Comparison of ENCODE assay signal across 8 mouse cellular contexts in the genomic region with DNA sequence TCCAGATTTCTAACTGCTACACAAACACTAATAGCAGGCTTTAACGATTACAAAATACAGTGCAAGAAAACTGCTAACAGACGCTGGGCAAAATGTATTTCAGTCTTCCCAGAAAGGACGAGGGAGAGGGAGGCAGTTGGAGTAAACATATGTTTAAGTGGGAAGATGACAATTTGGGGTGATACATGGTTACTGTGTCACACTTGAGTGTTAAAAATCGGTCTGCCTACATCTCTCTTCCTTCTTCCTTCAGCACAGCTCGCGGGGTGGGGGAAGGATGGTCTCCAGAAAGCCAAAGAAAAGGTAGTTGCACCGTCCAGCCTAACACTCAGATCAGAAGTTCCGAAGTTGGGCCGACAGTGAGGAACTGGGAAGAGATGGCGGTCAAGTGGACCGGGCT. TPM values are rescaled to one million over a fixed set of nuclear protein-coding genes. Genes with fewer than 3 reads are reported as not detected.
DNase-seq lines count a peak whose midpoint lies in the region; ATAC-seq lines count a peak whose summit lies in the region.

No protein-coding gene starts in this region.

- peak; percentile 27 to 71 for DNase-seq in frontal cortex, adult 2 months (ENCODE audit: extremely low spot score in 1 of 2, low spot score in 1 of 2)
- DNase-seq in frontal cortex, postnatal 25 days (ENCODE audit: low spot score in 2 of 2), result no peak
- DNase-seq in right cerebral cortex, postnatal 14 days, result peak; percentile 6
- no peak for DNase-seq in right cerebral cortex, postnatal 4 days
- DNase-seq in adrenal gland, postnatal 25 days, result no peak
- no peak for DNase-seq in kidney, postnatal 10 days

- no peaks in the 10 kb centered on the region for H3K27me3 ChIP-seq in intestine, embryonic 16.5 days (replicated peaks; ENCODE audit: control insufficient read depth, insufficient read depth, low read length)
- H3K27me3 ChIP-seq in midbrain, embryonic 15.5 days (replicated peaks), result no peaks in the 10 kb centered on the region

- no peaks in the 10 kb centered on the region for H3K4me1 ChIP-seq in intestine, embryonic 16.5 days (ENCODE audit: control insufficient read depth, insufficient read depth, low read length)
- peaks cover 18% of the 10 kb centered on the region for H3K4me1 ChIP-seq in midbrain, embryonic 15.5 days

- WGBS in intestine, embryonic 16.5 days, result under 1% methylated on average over 11 of the region's 11 CpGs
- under 1% methylated on average over 11 of the region's 11 CpGs for WGBS in midbrain, embryonic 15.5 days

- peak overlapping the region; percentile 99 for H3K27ac ChIP-seq in intestine, embryonic 16.5 days (ENCODE audit: low read length)
- peak overlapping the region; percentile 95 for H3K27ac ChIP-seq in midbrain, embryonic 15.5 days

- no peaks in the 10 kb centered on the region for H3K9me3 ChIP-seq in intestine, embryonic 16.5 days (ENCODE audit: control insufficient read depth, low read length)
- H3K9me3 ChIP-seq in midbrain, embryonic 15.5 days, result no peaks in the 10 kb centered on the region

- no peak for ATAC-seq in intestine, embryonic 16.5 days
- no peak for ATAC-seq in midbrain, embryonic 15.5 days (replicated peaks)

- H3K9ac ChIP-seq in intestine, embryonic 16.5 days (ENCODE audit: low read depth, low read length), result peak overlapping the region; percentile 90
- H3K9ac ChIP-seq in midbrain, embryonic 15.5 days, result peak overlapping the region; percentile 66

- H3K4me2 ChIP-seq in intestine, embryonic 16.5 days (ENCODE audit: low read depth, low read length), result peak overlapping the region; percentile 77
- H3K4me2 ChIP-seq in midbrain, embryonic 15.5 days, result peak overlapping the region; percentile 58

- H3K36me3 ChIP-seq in intestine, embryonic 16.5 days (ENCODE audit: control insufficient read depth, insufficient read depth, low read length), result no peaks in the 10 kb centered on the region
- H3K36me3 ChIP-seq in midbrain, embryonic 15.5 days (replicated peaks), result no peaks in the 10 kb centered on the region

- peak overlapping the region; percentile 93 for H3K4me3 ChIP-seq in intestine, embryonic 16.5 days (ENCODE audit: low read length)
- H3K4me3 ChIP-seq in midbrain, embryonic 15.5 days, result peak overlapping the region; percentile 70

RNA-seq across cellular contexts. Expression of gene Dnajc1, which starts 0.8 kb away (rescaled TPM):
- polyA plus RNA-seq in frontal cortex, adult 2 months (2012; rRNA removed), result 13.7 and 16.6 TPM in 2 replicates
- 27.4 and 30.6 TPM in 2 replicates for polyA plus RNA-seq in intestine, embryonic 16.5 days (2015; fragmentation: Nextera tagmentation; extraction: Ambion mirVana)
- polyA plus RNA-seq in midbrain, embryonic 15.5 days (2015; fragmentation: Nextera tagmentation; extraction: Ambion mirVana), result 20.0 and 21.2 TPM in 2 replicates
- total RNA-seq in adrenal gland, postnatal 25 days (2021), result 33.9 and 45.4 TPM in 2 replicates

Comparison
In these comparisons a context has a peak if more than half of its experiments do, and no peak if none do; other contexts are left out.
1. DNase-seq: peak in frontal cortex, adult 2 months (2 of 2) and right cerebral cortex, postnatal 14 days (single experiment); none in frontal cortex, postnatal 25 days (0 of 2), right cerebral cortex, postnatal 4 days (single experiment), adrenal gland, postnatal 25 days (single experiment) and kidney, postnatal 10 days (single experiment).